In genomic region chr12:58267779-58268178, GRCm38 (mm10) we compare ENCODE assay signal across 8 mouse cellular contexts. TPM values are rescaled to one million over a fixed set of nuclear protein-coding genes. Genes with fewer than 3 reads are reported as not detected.
DNase-seq lines count a peak whose midpoint lies in the region; ATAC-seq and TF ChIP-seq lines count a peak whose summit lies in the region.

No protein-coding gene starts in this region.

- H3K4me3 ChIP-seq in gastrocnemius, adult 2 months, result peak overlapping the region; percentile 77
- H3K4me3 ChIP-seq in bone marrow, adult 2 months (replicated peaks; ENCODE audit: control insufficient read depth, low read depth, low read length), result no peak overlapping the region
- peak overlapping the region; percentile 57 for H3K4me3 ChIP-seq in heart, postnatal 0 days (ENCODE audit: low read depth, low read length)
- H3K4me3 ChIP-seq in liver, postnatal 0 days (ENCODE audit: low read depth, low read length), result peak overlapping the region; percentile 38
- no peak overlapping the region for H3K4me3 ChIP-seq in cerebellum, adult 2 months (replicated peaks; ENCODE audit: insufficient read depth, low read depth, low read length)

- TF ChIP-seq CTCF in gastrocnemius, adult 2 months (IDR thresholded peaks at IDR 0.05), result no peak
- TF ChIP-seq CTCF in bone marrow, adult 2 months (IDR thresholded peaks at IDR 0.05; ENCODE audit: control insufficient read depth, insufficient read depth, low read length), result no peak
- no peak for TF ChIP-seq CTCF in heart, postnatal 0 days (IDR thresholded peaks at IDR 0.05; ENCODE audit: low read depth)
- TF ChIP-seq CTCF in liver, postnatal 0 days (IDR thresholded peaks at IDR 0.05; ENCODE audit: low read depth), result no peak
- no peak for TF ChIP-seq CTCF in cerebellum, adult 2 months (IDR thresholded peaks at IDR 0.05; ENCODE audit: borderline replicate concordance, insufficient read depth, low read depth, low read length)

- intact Hi-C loops in gastrocnemius, adult 2 months (cut with DNase I), result no loop called here
- intact Hi-C loops in left cerebral cortex, postnatal 4 days (cut with DNase I), result no loop called here

- H3K27ac ChIP-seq in gastrocnemius, adult 2 months, result peak overlapping the region; percentile 92
- H3K27ac ChIP-seq in bone marrow, adult 2 months (ENCODE audit: control insufficient read depth, insufficient read depth, low read depth, low read length, poor library complexity), result peak overlapping the region; percentile 34; the same call in 1 of the 2 replicates
- H3K27ac ChIP-seq in heart, postnatal 0 days (ENCODE audit: low read depth), result peak overlapping the region; percentile 94
- peak overlapping the region; percentile 29 for H3K27ac ChIP-seq in liver, postnatal 0 days (ENCODE audit: low read depth)
- H3K27ac ChIP-seq in cerebellum, adult 2 months (ENCODE audit: insufficient read depth, low read length), result no peak overlapping the region; the same call in 1 of the 2 replicates

- no peak for TF ChIP-seq POLR2A in bone marrow, adult 2 months (IDR thresholded peaks at IDR 0.05; ENCODE audit: borderline replicate concordance, control insufficient read depth, low read depth, low read length)
- TF ChIP-seq POLR2A in cerebellum, adult 2 months (IDR thresholded peaks at IDR 0.05; ENCODE audit: borderline replicate concordance, insufficient read depth, low read length), result no peak

- no peaks in the 10 kb centered on the region for H3K36me3 ChIP-seq in heart, postnatal 0 days (replicated peaks; ENCODE audit: control insufficient read depth, insufficient read depth, low read length)
- H3K36me3 ChIP-seq in liver, postnatal 0 days (replicated peaks; ENCODE audit: insufficient read depth, low read length), result no peaks in the 10 kb centered on the region

- no peak for TF ChIP-seq EP300 in heart, postnatal 0 days (IDR thresholded peaks at IDR 0.05; ENCODE audit: low read depth)
- TF ChIP-seq EP300 in liver, postnatal 0 days (IDR thresholded peaks at IDR 0.05; ENCODE audit: low read depth), result no peak

- peak overlapping the region; percentile 85 for H3K4me2 ChIP-seq in heart, postnatal 0 days (ENCODE audit: low read depth, low read length)
- peak overlapping the region; percentile 59; the same call in 1 of the 2 replicates for H3K4me2 ChIP-seq in liver, postnatal 0 days (ENCODE audit: low read depth, low read length)

- no peaks in the 10 kb centered on the region for H3K27me3 ChIP-seq in heart, postnatal 0 days (ENCODE audit: control insufficient read depth, insufficient read depth, low read length)
- H3K27me3 ChIP-seq in liver, postnatal 0 days (ENCODE audit: insufficient read depth, low read length), result no peaks in the 10 kb centered on the region
- H3K27me3 ChIP-seq in cerebellum, adult 2 months (ENCODE audit: control insufficient read depth, insufficient read depth, low read length), result no peaks in the 10 kb centered on the region

- peak overlapping the region; percentile 58 for H3K9ac ChIP-seq in heart, postnatal 0 days (replicated peaks; ENCODE audit: low read depth, low read length)
- 0 out of 2 replicates have a peak overlapping the region, but pooled peaks have one; percentile 11 for H3K9ac ChIP-seq in liver, postnatal 0 days (replicated peaks)

- WGBS in bone marrow, adult 2 months, result 17% methylated on average over 8 of the region's 8 CpGs
- WGBS in heart, postnatal 0 days, result 20% methylated on average over 8 of the region's 8 CpGs
- WGBS in liver, postnatal 0 days (ENCODE audit: insufficient replicate concordance), result 16% methylated on average over 8 of the region's 8 CpGs
- WGBS in cerebellum, adult 2 months, result 43% methylated on average over 8 of the region's 8 CpGs

- no peak for DNase-seq in gastrocnemius, adult 2 months
- no peak for DNase-seq in gastrocnemius, adult 8-10 months (ENCODE audit: low spot score in 2 of 2)
- no peak for DNase-seq in heart, postnatal 0 days (ENCODE audit: low spot score)
- no peak for DNase-seq in liver, postnatal 0 days
- DNase-seq in cerebellum, adult 2 months, result no peak
- no peak for DNase-seq in left cerebral cortex, postnatal 4 days

- no peaks in the 10 kb centered on the region for H3K4me1 ChIP-seq in bone marrow, adult 2 months (ENCODE audit: control insufficient read depth, insufficient read depth, low read length)
- no peaks in the 10 kb centered on the region for H3K4me1 ChIP-seq in heart, postnatal 0 days (ENCODE audit: control insufficient read depth, insufficient read depth)
- H3K4me1 ChIP-seq in liver, postnatal 0 days (ENCODE audit: insufficient read depth), result no peaks in the 10 kb centered on the region
- H3K4me1 ChIP-seq in cerebellum, adult 2 months (ENCODE audit: control insufficient read depth, insufficient read depth, low read length), result no peaks in the 10 kb centered on the region; the same call in 1 of the 2 replicates

- H3K9me3 ChIP-seq in heart, postnatal 0 days (replicated peaks; ENCODE audit: control insufficient read depth, low read length), result no peaks in the 10 kb centered on the region
- H3K9me3 ChIP-seq in liver, postnatal 0 days (ENCODE audit: low read length), result no peaks in the 10 kb centered on the region

- ATAC-seq in heart, postnatal 0 days (ENCODE audit: insufficient read depth, low read depth), result no peak
- no peak for ATAC-seq in liver, postnatal 0 days
- ATAC-seq in megakaryocyte progenitor cell, adult 5-6 weeks (replicated peaks; ENCODE audit: poor library complexity), result no peak

RNA-seq across cellular contexts. Expression of gene Clec14a, which starts 1.3 kb away (rescaled TPM):
- 1 to 10 TPM; 2.5 to 4.2 TPM for total RNA-seq in gastrocnemius, adult 2 months (2021)
- 1 to 10 TPM; 3.4 to 4.5 (median 4.0) TPM for total RNA-seq in gastrocnemius, adult 8-10 months (2022)
- 1.4 and 1.5 TPM in 2 replicates for polyA plus RNA-seq in bone marrow, adult 2 months (2011; ENCODE audit: insufficient read depth, insufficient read length, low replicate concordance, missing spikeins)
- 30.8 and 34.3 TPM in 2 replicates for total RNA-seq in heart, postnatal 0 days (2014; rRNA removed; ENCODE audit: low replicate concordance)
- polyA plus RNA-seq in heart, postnatal 0 days (2015; fragmentation: Nextera tagmentation; extraction: Ambion mirVana), result 16.0 and 16.1 TPM in 2 replicates
- polyA plus RNA-seq in liver, postnatal 0 days (2015; fragmentation: Nextera tagmentation; extraction: Ambion mirVana), result 9.9 and 10.3 TPM in 2 replicates
- not detected in 2 replicates for total RNA-seq in megakaryocyte progenitor cell, adult 5-6 weeks (2015)
- total RNA-seq in megakaryocyte progenitor cell, adult 5-6 weeks (2017), result not detected in 2 replicates
- 2.5 and 2.8 TPM in 2 replicates for polyA plus RNA-seq in cerebellum, adult 2 months (2012; rRNA removed)
- total RNA-seq in left cerebral cortex, postnatal 4 days (2021), result 1 to 10 TPM; 5.3 to 6.8 TPM

RNA-seq across cellular contexts. Expression of gene Sstr1, which starts 56.2 kb away (rescaled TPM):
- not detected for total RNA-seq in gastrocnemius, adult 2 months (2021)
- total RNA-seq in gastrocnemius, adult 8-10 months (2022), result under 1 TPM in 3 of 4 experiments, not detected in 1; 0.12 to 0.27 (median 0.13) TPM
- polyA plus RNA-seq in bone marrow, adult 2 months (2011; ENCODE audit: insufficient read depth, insufficient read length, low replicate concordance, missing spikeins), result not detected in 2 replicates
- 2.8 TPM in 1 of 2 replicates, not detected in the other for total RNA-seq in heart, postnatal 0 days (2014; rRNA removed; ENCODE audit: low replicate concordance)
- 0.11 TPM in 1 of 2 replicates, not detected in the other for polyA plus RNA-seq in heart, postnatal 0 days (2015; fragmentation: Nextera tagmentation; extraction: Ambion mirVana)
- not detected in 2 replicates for polyA plus RNA-seq in liver, postnatal 0 days (2015; fragmentation: Nextera tagmentation; extraction: Ambion mirVana)
- total RNA-seq in megakaryocyte progenitor cell, adult 5-6 weeks (2015), result not detected in 2 replicates
- total RNA-seq in megakaryocyte progenitor cell, adult 5-6 weeks (2017), result not detected in 2 replicates
- polyA plus RNA-seq in cerebellum, adult 2 months (2012; rRNA removed), result 4.7 and 5.5 TPM in 2 replicates
- 10 to 100 TPM; 72.0 to 72.2 TPM for total RNA-seq in left cerebral cortex, postnatal 4 days (2021)

Comparison
In these comparisons a context has a peak if more than half of its experiments do, and no peak if none do; other contexts are left out.
1. H3K4me3 ChIP-seq: peak in gastrocnemius, adult 2 months (single experiment), heart, postnatal 0 days (single experiment) and liver, postnatal 0 days (single experiment); none in bone marrow, adult 2 months (single experiment) and cerebellum, adult 2 months (single experiment).
2. RNA of gene Sstr1, which starts 56.2 kb away (total RNA-seq): 72.0 to 72.2 TPM in left cerebral cortex, postnatal 4 days; 2.8 TPM in heart, postnatal 0 days, 0.12 to 0.27 TPM in gastrocnemius, adult 8-10 months, not detected in gastrocnemius, adult 2 months and not detected in megakaryocyte progenitor cell, adult 5-6 weeks; every median in the first group is over 10 times any median in the second.